Mouse (Mus musculus) spleen, adult 2 months (tissue): ENCODE results near the gene Grasp.

Experiments
- CTCF ChIP-seq: fragments of 200-500 bp; IDR thresholded peaks from 2 replicates; pipeline ENCODE4 v1.5.1; 2011; ENCODE audit warnings: mild to moderate bottlenecking, inconsistent platforms; ENCODE audit not compliant: insufficient read depth, insufficient read length, insufficient replicate concordance; ENCODE audit errors: extremely low read depth
- POLR2A ChIP-seq: fragments of 200-500 bp; IDR thresholded peaks from 2 replicates; pipeline ENCODE4 v1.6.1; 2011; ENCODE audit warnings: low read depth, low read length, inconsistent platforms

DNA sequence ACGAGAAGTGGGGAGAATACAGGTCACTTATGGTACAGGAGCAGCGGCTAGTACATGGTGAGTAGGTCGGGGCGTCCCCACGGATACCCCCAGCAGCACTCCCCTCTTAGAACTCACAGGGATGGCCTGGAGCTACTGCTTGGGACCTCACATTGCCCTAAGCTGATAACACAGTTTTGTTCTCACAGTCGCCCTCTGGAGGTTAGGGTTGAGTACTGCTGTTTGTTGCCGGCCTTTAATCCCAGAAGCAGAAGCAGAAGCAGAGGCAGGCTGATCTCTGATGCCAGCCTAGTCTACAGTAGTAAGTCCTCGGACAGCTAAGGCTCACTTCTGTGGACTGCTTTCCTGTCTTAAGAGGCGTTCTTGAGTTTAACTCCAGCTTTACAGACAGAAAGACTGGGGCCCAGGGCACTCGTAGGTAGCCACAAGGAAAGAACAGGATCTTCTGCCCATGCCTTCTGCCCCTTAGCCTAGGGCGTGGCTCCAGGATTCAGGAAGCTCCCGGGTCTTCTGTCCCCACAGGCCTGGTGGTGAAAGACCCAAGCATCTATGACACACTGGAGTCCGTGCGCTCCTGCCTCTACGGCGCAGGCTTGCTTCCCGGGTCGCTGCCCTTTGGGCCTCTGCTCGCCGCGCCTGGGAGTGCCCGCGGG, 7.1 kb downstream of the Grasp start:
- TF ChIP-seq CTCF (peak; percentile 23; the same call in 1 of the 2 replicates), POLR2A (no peak)
